Mouse (Mus musculus): Measurements from ENCODE around the gene Gcsam.

Gene Gcsam

DNA sequence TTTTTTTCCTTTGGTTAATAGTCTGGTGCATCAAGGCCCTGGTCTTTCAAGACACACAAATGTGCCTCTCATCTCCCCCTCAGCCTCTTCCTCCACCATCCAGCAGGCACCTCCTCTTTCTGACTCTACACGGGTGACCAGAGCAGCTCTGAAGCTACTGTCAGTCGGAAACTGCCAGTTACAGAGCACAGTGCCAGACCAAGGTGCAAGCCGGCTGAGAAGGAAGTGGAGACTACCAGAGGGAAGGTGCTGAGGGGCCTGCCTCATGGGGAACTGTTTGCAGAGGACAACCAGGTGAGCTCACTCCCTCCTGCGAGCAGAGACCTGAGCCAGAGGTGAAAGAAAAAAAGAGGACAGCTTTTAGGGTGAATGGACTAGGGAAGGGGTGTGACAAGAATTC is at the start of gene Gcsam:
TSS of gene Gcsam (plus strand) at position 114 of the 400 bp plus-strand sequence.
- DNase-seq (ENCODE audit: low read depth) = no peak

DNA sequence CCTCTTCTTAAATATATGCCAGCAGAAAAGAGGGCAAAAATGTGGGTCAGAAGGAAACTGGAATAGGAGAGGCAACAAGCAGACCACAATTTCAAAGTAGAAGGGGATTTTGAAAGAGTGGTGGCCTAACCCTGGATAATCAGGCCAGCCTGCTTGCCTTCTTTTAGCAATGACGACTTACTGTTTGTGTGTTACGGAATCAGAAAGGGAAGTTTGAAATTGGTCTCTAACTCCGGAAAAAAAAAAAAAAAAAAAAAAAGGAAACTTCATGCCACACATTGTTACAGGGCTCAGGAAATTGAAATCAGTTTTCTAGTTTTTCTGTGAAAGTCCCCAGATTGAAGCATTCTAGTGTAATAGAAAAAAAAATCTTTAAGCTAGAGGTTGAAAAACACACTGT is 48.4 kb upstream of the Gcsam start:
- DNase-seq (ENCODE audit: low read depth) = no peak

DNA sequence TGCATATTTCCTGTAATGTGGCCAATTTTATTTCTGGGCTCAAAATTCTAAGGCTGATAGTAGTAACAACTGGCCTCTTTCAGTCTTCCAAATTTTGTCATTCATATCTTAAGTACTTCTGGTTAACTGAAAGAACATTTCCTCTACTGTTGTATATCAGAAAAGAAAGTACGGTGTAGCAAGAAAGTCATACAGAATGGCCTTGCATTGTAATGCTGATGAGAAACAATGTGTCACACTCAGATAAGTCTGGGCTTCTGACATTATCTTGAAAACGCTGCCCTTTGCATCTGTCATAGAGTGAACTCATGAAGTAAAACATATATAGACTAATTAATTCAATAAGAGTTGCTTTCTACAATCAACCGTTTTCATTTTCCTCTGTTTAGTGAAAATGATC is 37.9 kb upstream of the Gcsam start:
- no peak for DNase-seq (ENCODE audit: low read depth)

DNA sequence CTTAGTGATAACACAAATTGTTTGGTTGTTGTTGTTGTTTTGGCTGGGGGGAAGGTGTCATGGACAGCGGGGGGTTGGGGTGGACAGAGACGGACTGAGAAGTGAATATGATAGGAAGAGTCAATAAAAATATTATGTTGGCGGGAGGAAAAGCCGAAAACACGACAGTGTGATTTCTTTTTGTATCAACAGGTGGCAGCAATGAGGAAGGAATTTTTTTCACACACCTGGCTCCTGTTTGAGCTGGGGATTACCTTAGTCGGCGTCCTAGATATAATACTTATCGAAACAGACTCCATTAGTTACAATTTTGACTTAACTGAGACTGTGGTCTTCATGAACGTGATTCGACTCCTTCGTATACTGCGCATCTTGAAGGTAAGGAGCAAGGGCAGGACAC is 30.3 kb upstream of the Gcsam start:
- no peak for DNase-seq (ENCODE audit: low read depth)

DNA sequence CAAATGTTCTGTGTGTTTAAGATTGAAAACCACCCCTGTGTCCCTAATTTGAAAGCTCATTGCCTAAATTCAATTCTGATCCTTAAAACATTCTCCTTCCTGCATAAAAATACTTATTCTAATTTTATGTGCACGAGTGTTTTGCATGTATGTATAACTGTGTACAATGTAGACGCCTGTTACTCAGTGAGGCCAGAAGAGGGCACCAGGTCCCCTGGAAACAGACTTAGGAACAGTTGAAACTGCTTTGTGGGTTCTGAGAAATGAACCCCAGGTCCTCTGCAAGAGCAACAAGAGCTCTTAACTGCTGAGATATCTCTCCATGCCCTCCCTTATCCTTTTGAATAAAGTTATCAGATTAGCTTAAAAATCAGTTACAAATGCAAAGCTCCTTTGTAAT is 27.7 kb upstream of the Gcsam start:
- DNase-seq (ENCODE audit: low read depth) = peak; percentile 80

DNA sequence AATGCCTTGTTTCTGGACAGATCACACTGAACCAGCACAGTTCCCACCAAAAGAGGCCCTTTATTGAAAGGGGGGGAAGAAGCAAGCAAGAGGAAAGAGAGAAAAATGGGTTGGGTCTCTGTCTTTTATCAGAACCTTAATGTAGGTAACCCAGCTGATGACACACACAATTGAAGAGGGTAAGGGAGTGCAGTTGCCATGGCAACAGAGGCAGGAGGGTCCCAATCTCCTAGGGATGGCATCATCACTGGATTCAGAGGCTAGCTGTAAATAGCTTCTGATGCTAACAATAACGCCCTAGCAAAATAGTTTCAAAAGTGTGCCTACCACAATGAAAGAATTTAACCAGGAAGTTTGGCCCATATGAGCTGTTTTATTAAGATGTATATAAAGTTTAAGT is 16.5 kb upstream of the Gcsam start:
- no peak for DNase-seq (ENCODE audit: low read depth)

DNA sequence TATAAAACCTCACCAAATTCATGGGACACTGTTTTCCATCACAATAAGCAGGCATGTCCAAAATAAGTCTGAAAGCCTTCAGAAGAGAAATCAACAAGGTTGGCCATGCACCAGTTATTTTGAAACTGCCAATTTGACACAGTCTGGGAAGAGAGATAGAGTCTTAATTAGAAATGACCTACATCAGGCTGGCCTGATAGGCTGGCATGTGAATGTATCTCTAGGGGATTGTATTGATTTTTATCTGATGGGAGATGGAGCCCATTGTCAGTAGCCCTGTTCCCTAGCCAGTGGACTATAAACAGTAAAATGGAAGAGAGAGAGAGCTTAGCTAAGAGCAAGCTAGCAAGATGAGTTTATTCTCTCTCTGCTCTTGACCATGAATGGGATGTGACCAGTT is 14.7 kb upstream of the Gcsam start:
- no peak for DNase-seq (ENCODE audit: low read depth)

DNA sequence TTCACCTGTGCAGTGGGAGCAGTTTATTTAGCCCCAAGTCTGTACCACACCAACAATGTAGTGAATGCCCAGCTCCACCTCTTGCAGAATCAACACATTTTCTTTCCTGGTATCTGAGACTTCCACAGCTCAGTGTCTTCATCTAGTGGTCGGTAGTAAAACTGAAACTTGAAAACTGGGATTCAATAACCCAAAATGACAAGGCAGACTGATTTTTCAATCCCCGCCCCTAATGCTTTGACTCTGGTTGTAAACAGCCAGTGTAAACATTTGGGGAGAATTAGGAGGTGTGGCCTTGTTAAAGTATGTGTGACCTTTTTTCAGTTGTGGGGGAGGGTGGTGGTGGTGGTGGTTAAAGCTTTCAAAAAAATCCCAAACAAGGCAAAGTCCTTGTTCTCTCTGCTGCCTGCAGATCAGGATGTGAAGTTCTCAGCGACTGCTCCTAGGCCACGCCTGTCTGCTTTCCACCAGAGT is 1.7 kb upstream of the Gcsam start:
- DNase-seq (ENCODE audit: low read depth) = peak; percentile 81

DNA sequence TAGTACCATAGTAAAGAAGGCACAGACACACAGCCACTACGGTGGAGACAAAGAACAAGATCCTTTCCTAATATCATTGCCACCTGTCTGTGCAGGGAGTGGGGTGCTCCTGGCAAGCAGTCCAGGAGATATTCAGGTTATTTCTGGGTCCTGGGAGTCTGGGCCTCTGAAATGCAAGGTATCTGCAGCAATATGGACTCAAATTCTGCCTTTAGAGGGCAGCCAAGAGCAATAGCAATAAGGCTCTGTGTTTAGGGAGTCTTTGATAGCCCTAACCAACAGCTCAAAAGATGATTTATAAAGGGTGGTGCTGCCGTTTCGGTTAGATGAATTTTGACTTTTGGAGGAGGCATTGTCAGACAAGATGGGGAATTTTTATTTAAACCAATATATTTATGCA is 880 bp upstream of the Gcsam start:
- peak; percentile 78 for DNase-seq (ENCODE audit: low read depth)

DNA sequence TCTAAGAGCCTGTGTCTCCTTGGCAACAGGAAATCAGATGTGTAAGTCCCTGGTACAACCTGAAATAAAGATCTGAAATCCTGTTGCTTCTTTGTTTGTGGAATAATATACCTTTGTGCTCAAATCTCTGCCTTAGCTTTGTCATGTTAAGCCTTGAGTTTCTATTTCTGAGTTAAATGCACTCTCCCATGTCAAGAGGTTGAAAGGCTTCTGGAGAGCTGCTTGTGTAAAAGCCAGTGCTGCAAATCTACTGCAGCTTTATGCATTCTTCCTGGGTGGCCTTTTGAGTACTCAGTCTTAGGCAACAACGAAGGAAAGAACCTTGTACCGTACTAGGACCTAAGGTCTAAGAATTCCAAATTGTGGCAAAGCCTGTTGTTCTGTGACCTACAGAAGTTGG is 3.1 kb downstream of the Gcsam start:
- no peak for DNase-seq (ENCODE audit: low read depth)

DNA sequence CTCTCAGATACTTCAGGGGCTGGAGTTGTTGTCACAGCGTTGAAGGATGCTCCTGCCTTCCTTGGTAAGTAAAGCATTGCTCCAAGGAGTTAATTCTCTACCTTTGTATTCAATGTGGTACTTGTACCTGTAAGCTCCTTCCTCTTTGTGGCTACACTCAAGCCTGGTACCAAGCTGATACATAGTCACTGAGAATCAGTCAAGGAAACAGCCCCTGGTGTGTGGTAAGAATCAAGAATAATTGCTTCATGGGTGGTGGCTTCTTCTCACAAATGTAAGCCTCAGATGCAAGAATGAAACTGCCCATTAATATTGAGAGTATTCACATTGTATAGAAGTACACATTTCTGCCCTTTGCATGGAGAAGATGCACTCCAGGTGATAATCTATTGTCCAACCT is 5.8 kb downstream of the Gcsam start:
- DNase-seq (ENCODE audit: low read depth) = peak; percentile 46

DNA sequence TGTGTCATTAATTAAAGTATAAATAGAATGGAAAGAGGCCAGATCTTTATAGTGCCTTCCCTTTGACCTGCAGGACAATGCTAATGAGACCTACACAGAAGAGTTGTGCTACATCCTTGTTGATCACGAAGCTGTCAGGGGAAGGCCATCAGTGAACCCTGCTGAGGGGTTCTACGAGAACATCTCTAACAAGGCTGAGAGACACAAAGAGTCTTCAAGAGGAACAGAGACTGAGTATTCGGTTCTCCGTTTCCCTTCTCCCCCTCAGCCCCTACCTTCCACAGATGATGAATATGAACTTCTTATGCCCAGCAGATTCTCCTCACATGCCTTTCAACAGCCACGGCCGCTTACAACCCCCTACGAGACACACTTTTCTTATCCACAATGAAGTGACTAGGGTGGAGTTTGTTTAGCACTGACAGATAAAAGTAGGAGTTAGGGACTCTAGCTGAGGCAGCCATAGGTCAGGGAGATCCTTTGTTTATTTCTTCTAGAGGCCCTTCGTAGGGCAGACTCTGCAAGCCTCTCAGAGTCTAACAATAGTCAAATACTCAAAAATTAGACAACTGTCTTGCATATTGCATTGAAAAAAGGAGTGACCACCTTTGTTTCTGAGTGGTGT is 9.7 kb downstream of the Gcsam start:
- DNase-seq (ENCODE audit: low read depth) = no peak

DNA sequence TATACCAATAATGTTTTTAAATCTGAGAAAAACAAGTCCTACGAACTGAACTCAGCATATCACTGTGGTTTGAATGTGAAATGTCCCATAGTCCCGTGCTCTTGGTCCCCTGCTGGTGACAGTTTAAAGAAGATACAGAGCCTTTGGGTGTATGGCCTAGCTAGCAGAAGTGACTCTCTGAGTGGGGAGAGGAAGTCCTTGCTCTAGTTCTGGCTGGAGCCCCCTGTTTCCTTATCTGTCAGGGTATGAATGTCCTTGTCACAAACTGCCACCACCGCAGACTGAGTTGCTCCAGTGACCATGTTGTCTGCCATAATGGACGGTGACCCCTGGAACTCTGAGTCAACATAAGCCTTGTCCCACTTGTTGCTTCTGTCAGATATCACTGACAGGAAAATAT is 13.1 kb downstream of the Gcsam start:
- DNase-seq (ENCODE audit: low read depth) = peak; percentile 18

DNA sequence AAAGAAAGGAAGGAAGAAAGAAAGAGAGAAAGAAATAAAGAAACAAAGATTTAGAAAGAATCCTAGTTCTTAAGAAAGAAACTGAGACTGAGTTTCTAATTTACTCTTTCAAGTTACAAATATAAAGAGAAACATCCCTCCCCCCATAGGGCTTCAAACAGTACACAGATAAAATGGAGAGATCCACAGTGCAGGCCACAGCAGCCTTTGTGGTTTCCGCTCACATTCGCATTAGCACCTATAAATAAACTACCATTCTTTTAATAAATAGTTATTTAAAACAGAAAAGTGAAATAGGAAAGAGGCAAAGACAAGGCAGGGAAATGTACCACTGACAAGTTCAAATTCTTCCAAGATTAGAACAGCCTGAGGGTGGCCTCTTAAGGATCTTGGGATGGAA is 14.6 kb downstream of the Gcsam start:
- DNase-seq (ENCODE audit: low read depth) = peak; percentile 64

DNA sequence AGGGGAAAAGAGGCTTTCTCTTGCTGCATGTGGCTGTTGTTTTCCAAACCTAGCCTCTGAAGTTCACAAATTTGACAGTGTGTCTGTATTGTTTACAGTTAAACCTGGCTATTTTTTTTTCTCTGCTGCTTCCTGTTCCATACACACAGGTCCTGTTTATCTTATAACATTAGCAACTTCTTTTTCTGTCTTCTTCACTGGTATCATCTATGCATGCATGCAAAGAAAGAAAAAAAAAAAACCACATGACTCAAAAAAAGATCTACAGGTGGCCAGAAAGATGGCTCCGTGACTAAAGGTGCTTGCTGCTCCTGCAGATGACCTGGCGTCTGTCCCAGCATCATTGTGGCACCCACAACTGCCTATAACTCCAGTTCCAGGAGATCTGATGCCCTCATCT is 15.2 kb downstream of the Gcsam start:
- no peak for DNase-seq (ENCODE audit: low read depth)

DNA sequence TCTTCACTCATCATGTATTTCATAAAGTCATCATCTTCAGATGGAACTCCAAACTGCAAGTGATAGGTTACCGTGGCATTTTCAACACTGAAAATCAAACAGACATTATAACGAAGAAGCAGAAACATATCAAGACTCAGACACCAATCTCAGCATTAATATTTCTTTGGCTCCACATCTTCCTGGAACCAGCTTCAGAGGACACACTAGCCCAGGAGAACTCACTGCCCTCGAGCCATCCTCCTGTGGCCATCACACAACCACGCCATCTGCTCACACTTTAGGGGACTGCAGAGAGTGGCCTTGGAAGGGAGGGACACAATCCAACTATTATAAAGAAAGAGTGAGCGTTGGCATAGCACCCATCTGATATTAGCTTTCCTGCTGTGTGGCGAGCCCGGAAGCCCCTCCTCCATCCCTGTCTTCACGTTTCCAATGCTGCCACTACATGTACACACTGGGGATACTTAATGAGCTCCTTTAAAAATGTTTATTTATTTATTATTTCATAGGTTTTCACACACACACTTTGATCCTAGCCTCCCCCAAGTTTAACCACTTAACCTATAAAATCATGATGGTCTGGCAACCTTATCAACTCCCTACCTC is 19.4 kb downstream of the Gcsam start:
- no peak for DNase-seq (ENCODE audit: low read depth)

DNA sequence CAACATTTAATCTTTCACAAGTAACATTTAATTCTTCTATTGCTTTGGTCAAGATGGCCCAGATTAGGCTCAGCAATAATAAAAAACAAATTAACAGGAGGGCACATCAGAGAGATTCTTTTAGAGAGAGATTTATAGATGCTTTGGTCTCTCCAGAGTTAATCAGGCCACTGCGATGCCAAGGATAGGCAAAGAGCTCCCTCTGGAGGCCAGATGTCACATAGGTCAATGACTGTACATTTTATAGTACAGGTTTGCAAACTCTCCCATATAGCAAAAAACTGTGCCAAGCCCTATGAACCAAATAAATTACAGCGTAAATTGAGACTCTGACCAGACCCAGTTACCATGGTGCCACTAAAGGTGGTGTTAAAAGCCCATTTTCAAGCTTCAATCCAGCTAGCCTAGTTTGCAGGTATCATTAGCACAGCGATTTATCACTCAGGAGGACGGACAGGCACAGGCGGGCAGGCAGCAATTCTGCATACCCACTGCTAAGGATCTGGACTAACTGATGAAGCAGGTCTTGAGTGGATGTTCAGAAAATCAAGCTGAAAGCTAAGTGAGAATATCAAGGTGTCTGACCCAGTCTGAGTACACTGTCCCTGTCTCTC is 20.3 kb downstream of the Gcsam start:
- peak; percentile 74 for DNase-seq (ENCODE audit: low read depth)

DNA sequence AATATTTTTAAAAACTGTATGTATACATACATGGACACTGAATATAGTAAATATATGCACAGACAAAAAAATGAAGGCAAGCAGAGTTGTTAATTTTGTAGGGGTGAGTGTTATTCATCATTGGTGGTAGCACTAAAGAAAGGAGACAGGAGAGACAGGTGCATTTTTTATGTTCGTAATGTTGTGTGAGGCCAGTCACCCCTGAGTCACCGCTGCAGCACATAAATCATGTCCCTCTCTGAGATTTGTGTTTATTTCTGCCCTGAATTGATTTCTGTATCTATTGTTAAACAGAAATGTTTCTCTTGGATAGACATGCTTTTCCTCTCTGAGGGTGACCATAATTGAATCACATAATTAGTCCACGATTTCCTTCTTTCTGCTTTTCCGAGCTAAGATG is 22.2 kb downstream of the Gcsam start:
- DNase-seq (ENCODE audit: low read depth) = no peak

DNA sequence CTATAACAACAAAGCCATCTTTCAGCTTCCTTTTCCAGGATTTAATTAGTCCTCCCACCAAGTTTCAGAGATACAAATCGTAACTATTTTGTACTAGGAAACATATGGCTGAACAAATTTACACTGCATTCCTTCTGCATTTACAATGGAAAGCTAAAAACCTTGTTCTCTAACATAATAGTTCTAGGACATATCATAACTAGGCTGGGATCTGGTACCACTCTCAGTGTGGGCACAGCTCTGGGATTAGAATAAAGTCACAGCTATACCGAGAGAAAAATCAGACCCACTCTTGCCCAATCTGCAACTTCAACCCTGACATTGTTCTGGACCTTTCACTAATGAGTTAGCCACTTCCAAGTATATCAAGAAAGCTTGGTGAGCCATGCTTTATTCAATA is 25.6 kb downstream of the Gcsam start:
- no peak for DNase-seq (ENCODE audit: low read depth)

DNA sequence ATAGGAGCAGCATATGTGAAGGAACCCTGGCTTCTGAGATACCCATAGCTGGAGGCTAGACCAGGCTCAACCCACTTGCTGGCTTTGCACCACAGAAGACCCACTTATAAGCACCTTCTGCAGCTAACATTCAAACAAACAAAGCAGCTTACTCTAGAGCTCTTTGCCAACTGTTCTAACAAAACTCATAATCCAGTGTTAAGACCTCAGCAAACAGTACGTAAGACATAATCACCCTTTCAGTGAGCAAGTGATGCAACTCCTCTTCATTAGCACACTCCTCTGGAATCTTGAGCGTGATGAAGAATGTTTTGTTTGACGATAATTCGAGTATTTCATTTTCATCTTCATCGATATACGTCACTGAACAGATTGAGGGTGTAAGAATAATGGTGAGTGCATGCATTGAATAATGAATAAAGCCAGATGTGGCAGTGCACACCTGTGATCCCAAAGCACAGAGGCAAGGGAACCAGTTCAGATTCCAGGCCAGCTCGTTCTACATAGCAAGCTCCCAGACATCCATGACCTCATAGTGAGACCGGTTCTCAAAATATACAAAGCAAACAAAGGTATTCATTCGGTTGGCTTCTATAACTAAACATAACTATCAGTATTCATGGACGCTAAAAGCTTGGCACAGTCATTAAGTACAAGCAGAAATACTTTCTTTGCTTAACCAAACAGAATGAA is 30.0 kb downstream of the Gcsam start:
- DNase-seq (ENCODE audit: low read depth) = no peak

DNA sequence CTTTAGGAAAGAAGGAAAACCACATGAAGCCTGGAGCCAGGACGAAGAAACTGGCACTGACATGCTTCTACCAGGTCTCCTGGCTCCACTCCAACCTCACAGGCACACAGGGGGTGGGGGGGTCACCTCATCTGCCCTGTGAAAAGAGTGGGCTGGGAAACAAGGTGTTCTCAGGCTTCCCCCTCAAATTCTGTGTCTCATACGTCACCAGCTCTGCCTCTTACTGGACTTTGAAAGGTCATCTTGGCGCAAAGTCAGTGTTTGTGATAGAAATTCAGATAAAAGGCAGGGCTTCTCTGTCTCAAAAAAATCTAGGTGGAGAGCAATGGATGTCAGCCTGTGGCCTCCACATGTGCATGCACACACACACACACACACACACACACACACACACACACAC is 31.1 kb downstream of the Gcsam start:
- no peak for DNase-seq (ENCODE audit: low read depth)

DNA sequence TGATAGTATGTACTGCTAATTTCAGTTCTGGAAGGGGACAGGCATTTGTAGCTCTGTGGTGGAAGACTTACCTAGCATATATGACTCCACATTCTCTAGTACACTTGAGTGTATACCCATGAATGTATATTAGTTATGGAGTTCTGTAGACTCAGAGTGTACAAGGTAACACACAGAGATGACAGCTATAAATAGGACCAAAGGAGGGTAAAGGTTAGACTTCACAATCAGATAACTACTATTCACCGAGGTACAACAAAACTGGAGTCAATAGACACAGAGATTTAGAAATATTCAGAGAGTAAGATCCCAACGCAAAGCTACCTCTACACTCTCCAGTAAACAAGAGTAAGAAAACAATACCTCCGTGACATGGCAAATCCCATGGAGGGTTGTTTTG is 33.8 kb downstream of the Gcsam start:
- no peak for DNase-seq (ENCODE audit: low read depth)

DNA sequence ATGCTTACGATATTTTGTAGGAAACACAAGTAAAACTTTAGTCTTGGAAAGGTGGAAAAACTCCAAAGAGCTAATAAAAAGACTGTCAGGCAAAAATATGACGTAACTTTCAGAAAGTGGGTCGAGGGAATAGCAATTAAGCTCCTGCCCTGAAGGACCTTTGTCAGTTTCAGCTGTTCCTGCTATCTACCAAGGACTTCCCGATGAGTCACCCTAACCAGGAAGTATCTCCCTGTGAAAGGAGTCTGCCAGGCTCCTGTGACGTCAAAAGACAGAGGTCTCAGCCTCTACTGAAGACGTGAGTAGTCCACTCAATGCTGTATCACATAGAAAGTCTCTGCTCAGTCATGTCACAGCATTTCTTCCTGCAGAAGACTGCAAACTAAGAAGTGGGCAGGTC is 34.2 kb downstream of the Gcsam start:
- peak; percentile 71 for DNase-seq (ENCODE audit: low read depth)
